Mouse (Mus musculus) heart, embryonic 13.5 days (tissue): ENCODE data around the gene 4930467E23Rik. TPM values are rescaled to one million over a fixed set of nuclear protein-coding genes. Genes with fewer than 3 reads are reported as not detected.
"Not testable (repeated sequence)": the region's sequence is repeated elsewhere in the genome, so short reads cannot be mapped to it uniquely, and the experiment has no call there.

Experiments used
- ATAC-seq: fragments of 200-750 bp; cut with Nextera tagmentation; 2 replicates; pipeline ENCODE4 v1.8.0; 2017; ENCODE audit warnings: moderate TSS enrichment; ENCODE audit not compliant: insufficient number of reproducible peaks, low FRiP score, low TSS enrichment; ENCODE audit errors: extremely low read depth
- H3K27ac ChIP-seq: fragments of 300-500 bp; sonication (generic); replicated peaks from 2 replicates; pipeline ENCODE4 v1.5.1; 2015; ENCODE audit warnings: moderate library complexity, mild to moderate bottlenecking, inconsistent platforms
- H3K27me3 ChIP-seq: fragments of 300-500 bp; sonication (generic); replicated peaks from 2 replicates; pipeline ENCODE4 v1.6.1; 2015; ENCODE audit warnings: mild to moderate bottlenecking, inconsistent platforms
- H3K36me3 ChIP-seq: fragments of 300-500 bp; sonication (generic); 2 replicates; pipeline ENCODE4 v1.6.1; 2015; ENCODE audit warnings: mild to moderate bottlenecking, inconsistent platforms
- H3K4me1 ChIP-seq: fragments of 300-500 bp; sonication (generic); 2 replicates; pipeline ENCODE4 v1.6.1; 2015; ENCODE audit warnings: inconsistent platforms
- H3K4me2 ChIP-seq: fragments of 300-500 bp; sonication (generic); 2 replicates; pipeline ENCODE4 v1.6.1; 2015; ENCODE audit warnings: inconsistent platforms, mild to moderate bottlenecking, moderate library complexity
- H3K4me3 ChIP-seq: fragments of 300-500 bp; sonication (generic); 2 replicates; pipeline ENCODE4 v1.5.1; 2015; ENCODE audit warnings: moderate library complexity, mild to moderate bottlenecking, inconsistent platforms
- H3K9ac ChIP-seq: fragments of 300-500 bp; sonication (generic); 2 replicates; pipeline ENCODE4 v1.6.1; 2015; ENCODE audit warnings: inconsistent platforms, mild to moderate bottlenecking, moderate library complexity
- H3K9me3 ChIP-seq: fragments of 300-500 bp; sonication (generic); 2 replicates; pipeline ENCODE4 v1.6.1; 2016; ENCODE audit warnings: inconsistent platforms
- WGBS: fragments of 180-500 bp; shearing (Covaris S2); methylation state at CpG from one replicate; pipeline ENCODE4 v1.1.7; 2015; ENCODE audit warnings: mixed read lengths; 5-methylcytosine and 5-hydroxymethylcytosine counted together
- polyA plus RNA-seq: library from polyadenylated mRNA; unstranded; fragments of >200 nt; fragmentation: Nextera tagmentation; extraction: Ambion mirVana; gene quantifications from 2 replicates; pipeline ENCODE4 v1.2.1, GENCODE M21; 2015

The 4930467E23Rik gene
- polyA plus RNA-seq, 1 experiment from 2014 or later, result not detected

DNA sequence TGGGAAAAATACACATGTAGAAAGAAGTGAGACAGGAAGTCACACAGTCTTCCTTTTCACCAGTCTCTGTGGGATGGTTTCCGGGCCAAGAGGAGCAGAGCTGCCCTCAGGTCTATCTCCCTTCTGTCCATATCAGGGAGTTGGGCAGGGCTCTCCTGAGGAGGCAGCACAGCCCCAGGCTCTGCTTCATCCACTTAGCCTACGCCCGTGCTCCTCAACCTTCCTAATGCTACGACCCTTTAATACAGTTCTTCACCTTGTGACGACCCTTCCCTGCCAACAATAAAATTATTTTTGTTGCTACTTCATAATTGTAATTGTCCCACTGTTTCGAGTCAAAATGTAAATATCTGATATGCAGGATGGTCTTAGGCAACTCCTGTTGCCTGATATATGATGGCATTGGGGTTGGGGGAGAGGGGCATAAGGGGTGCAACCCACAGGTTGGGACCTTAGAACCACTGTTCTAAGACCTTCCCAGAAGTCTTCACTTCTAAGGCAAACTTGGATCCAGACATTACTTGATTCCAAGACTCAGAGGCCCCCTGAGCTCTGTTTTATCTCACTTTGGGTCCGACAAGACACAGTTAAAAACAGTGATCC, 16.0 kb upstream of the 4930467E23Rik start:
- not testable (repeated sequence) for H3K27me3 ChIP-seq, H3K4me3 ChIP-seq, H3K36me3 ChIP-seq, H3K9ac ChIP-seq, H3K9me3 ChIP-seq, H3K4me2 ChIP-seq, H3K4me1 ChIP-seq, H3K27ac ChIP-seq
- WGBS, result 69% methylated on average over 7 of the region's 7 CpGs
- ATAC-seq, result peak; percentile 54; the same call in 1 of the 2 replicates

DNA sequence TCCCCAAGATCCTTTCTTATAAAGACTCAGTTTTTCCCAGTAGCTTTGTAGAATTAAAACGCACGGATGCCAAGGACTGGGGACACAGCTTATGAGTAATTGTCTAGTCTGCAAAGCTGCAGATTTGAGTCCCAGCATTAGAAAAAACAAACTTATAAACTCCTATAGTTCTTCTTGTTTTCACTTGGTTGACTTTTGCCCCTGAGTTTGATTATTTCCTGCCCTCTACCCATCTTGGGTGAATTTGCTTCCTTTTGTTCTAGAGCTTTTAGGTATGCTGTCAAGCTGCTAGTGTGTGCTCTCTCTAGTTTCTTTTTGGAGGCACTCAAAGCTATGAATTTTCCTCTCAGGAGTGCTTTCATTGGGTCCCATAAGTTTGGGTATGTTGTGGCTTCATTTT, 14.9 kb upstream of the 4930467E23Rik start:
- H3K4me1 ChIP-seq, H3K36me3 ChIP-seq, H3K27me3 ChIP-seq, H3K4me3 ChIP-seq, H3K4me2 ChIP-seq, H3K9me3 ChIP-seq, ATAC-seq, H3K9ac ChIP-seq, H3K27ac ChIP-seq: not testable (repeated sequence)
- WGBS, result 81% methylated on average over 2 of the region's 2 CpGs

GRCm38 (mm10) chr8:19715266-19715665, 14.1 kb upstream of the 4930467E23Rik start:
- H3K27me3 ChIP-seq, H3K4me1 ChIP-seq, H3K4me3 ChIP-seq, H3K9ac ChIP-seq, H3K9me3 ChIP-seq, H3K36me3 ChIP-seq, H3K4me2 ChIP-seq, H3K27ac ChIP-seq, ATAC-seq: not testable (repeated sequence)
- 70% methylated on average over 3 of the region's 3 CpGs for WGBS

DNA sequence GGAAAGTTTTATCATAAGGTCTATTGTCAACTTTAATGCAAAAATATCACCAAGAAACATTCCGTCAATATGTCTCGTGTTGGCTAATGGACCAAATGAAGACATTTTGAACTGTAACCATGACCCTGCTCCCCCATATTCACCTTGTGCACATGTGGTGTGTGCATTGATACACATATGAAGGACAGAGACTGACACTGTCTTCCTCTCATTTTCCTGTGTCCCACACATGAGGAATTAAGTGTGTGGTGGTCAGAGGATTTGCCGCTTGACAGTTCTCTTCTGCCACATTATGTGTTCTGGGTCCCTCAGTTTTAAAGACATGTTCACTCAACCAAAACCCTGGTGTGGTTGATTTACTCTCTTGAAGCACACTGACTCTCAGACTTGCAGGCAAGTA, 11.5 kb upstream of the 4930467E23Rik start:
- H3K4me2 ChIP-seq, H3K9ac ChIP-seq, H3K4me3 ChIP-seq, H3K27ac ChIP-seq, ATAC-seq, H3K4me1 ChIP-seq, H3K27me3 ChIP-seq, H3K9me3 ChIP-seq, H3K36me3 ChIP-seq: not testable (repeated sequence)
- 80% methylated on average over 3 of the region's 3 CpGs for WGBS

GRCm38 (mm10) chr8:19719513-19719912, 9.9 kb upstream of the 4930467E23Rik start:
- WGBS, result 61% methylated on average over 3 of the region's 3 CpGs
- H3K27me3 ChIP-seq, H3K4me2 ChIP-seq, H3K36me3 ChIP-seq, H3K9me3 ChIP-seq, H3K4me1 ChIP-seq, H3K9ac ChIP-seq, H3K4me3 ChIP-seq, H3K27ac ChIP-seq, ATAC-seq: not testable (repeated sequence)

DNA sequence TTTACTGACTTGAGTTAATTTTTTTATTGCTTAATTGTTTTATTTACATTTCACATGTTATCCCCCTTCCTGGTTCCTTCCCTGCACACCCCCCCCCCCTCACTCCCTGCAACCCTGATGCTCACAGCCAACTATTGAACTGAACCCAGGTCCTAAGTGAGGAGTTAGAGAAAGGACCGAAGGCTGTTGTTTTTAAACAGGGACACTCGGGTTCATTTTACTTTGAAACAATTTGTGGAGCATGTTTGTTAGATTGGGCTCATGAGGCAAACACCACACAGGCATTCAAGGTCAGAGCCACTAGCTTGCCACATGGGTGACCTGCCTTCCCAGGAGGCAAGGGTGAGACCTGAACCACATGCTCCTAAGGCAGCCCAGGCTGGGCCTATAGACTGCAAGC, 4.5 kb upstream of the 4930467E23Rik start:
- H3K27me3 ChIP-seq, H3K9me3 ChIP-seq, H3K4me3 ChIP-seq, H3K36me3 ChIP-seq, H3K9ac ChIP-seq, H3K27ac ChIP-seq, H3K4me1 ChIP-seq, ATAC-seq, H3K4me2 ChIP-seq: not testable (repeated sequence)
- WGBS, result 51% methylated on average over 2 of the region's 2 CpGs

DNA sequence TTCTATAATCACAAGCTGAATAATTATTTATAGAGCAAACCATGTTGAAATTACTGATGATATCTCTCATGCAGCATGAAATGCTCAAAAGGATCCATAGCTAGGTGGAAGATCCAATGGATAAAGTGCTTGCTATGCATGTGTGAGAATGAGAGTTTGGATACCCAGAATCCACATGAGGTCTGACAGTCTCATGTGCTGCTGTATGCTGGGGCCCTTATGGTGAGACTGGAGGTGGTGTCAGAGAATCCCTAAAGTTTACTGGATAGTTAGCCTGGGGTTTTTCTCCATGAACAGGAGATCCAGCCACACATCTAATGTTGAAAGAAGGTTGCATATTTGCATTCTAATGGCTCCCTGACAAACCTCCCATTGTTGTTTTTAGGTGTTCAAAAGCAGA, 22.4 kb downstream of the 4930467E23Rik start:
- H3K27ac ChIP-seq, H3K9ac ChIP-seq, ATAC-seq, H3K4me3 ChIP-seq, H3K27me3 ChIP-seq, H3K9me3 ChIP-seq, H3K4me2 ChIP-seq, H3K36me3 ChIP-seq, H3K4me1 ChIP-seq: not testable (repeated sequence)

- not testable (repeated sequence) for H3K4me1 ChIP-seq, H3K27ac ChIP-seq, H3K4me2 ChIP-seq, H3K27me3 ChIP-seq, H3K9ac ChIP-seq, H3K4me3 ChIP-seq, ATAC-seq, H3K9me3 ChIP-seq, H3K36me3 ChIP-seq
- WGBS, result 53% methylated on average over 3 of the region's 3 CpGs
These were observed 24.8 kb downstream of the 4930467E23Rik start for GRCm38 (mm10) chr8:19754178-19754577.

GRCm38 (mm10) chr8:19754961-19755360, 25.6 kb downstream of the 4930467E23Rik start:
- H3K27ac ChIP-seq, H3K4me2 ChIP-seq, ATAC-seq, H3K4me1 ChIP-seq, H3K9ac ChIP-seq, H3K9me3 ChIP-seq, H3K4me3 ChIP-seq, H3K27me3 ChIP-seq, H3K36me3 ChIP-seq: not testable (repeated sequence)
- WGBS, result 61% methylated on average over 3 of the region's 3 CpGs

DNA sequence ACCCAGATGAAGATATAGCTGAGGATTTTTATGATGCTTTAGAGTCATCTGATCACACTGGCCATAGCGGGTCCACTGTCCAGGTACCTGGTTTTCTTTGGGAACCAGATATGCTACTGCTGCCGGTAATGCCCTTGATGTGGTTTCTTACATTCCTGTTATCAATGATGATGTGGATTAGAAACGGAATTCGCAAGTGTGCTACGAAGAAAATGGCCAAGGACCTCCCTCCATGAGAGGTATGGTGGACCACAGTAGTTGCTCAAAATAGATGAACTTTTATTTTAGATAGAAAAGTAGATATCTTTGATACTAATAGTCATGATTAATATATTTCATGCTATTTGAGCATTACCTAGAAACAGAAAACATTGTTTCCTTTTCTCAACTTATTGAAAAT, 32.3 kb downstream of the 4930467E23Rik start:
- ATAC-seq, H3K27ac ChIP-seq, H3K9ac ChIP-seq, H3K4me1 ChIP-seq, H3K27me3 ChIP-seq, H3K4me2 ChIP-seq, H3K4me3 ChIP-seq, H3K36me3 ChIP-seq, H3K9me3 ChIP-seq: not testable (repeated sequence)
- WGBS, result 73% methylated on average over 5 of the region's 5 CpGs

DNA sequence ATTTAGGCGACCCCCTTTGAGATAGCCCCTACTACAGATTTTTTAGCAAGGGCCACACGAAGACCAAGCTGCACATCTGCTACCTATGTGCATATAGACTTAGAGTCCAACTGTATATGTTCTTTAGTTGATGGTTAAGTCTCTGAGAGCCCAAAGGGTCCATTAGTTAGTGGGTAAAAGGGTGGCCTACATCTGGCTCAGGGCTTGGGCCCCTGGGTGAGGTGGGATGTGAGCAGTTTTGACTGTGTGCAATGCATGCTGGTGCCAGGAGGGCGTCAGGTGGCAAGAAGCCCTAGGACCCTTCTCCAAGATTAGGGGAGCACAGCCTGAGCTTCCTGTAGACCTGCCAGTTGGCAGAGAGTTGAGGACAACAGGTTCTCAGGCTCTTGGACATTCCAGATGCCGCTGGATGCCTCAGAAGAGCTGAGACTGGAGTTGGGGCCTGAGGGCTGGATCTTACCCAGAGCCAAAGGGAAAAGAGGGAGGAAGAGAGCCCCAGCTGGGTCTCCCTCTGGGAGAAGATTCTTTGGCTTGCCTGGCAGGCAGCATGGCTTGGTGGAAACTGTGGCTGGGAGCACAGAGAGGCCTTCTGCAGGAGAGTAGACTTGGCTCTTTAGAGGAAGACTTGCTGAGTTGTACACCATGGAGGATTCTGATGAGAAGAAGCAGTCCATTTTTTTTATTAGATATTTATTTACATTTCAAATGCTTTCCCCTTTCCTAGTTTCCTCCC, 33.6 kb downstream of the 4930467E23Rik start:
- 54% methylated on average over 4 of the region's 4 CpGs for WGBS
- H3K4me3 ChIP-seq, H3K4me1 ChIP-seq, H3K27me3 ChIP-seq, H3K36me3 ChIP-seq, H3K27ac ChIP-seq, ATAC-seq, H3K4me2 ChIP-seq, H3K9ac ChIP-seq, H3K9me3 ChIP-seq: not testable (repeated sequence)

DNA sequence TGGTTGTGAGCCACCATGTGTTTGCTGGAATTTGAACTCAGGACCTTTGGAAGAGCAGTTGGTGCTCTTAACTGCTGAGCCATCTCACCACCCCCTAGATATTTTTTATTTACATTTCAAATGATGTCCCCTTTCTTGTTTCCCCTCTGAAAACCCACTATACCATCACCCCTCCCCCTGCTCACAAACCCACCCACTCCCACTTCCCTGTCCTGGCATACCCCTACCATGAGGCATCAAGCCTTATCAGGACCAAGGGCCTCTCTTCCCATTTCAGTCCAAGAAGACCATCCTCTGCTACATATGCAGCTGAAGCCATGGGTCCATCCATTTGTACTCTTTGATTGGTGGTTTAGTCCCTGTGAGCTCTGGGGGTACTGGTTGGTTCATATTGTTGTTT, 36.2 kb downstream of the 4930467E23Rik start:
- H3K27ac ChIP-seq, result not testable (repeated sequence)

More for the DNA sequence above, 36.2 kb downstream of the 4930467E23Rik start:
- not testable (repeated sequence) for H3K27me3 ChIP-seq, H3K4me1 ChIP-seq, H3K9me3 ChIP-seq, H3K4me2 ChIP-seq, ATAC-seq, H3K36me3 ChIP-seq, H3K9ac ChIP-seq, H3K4me3 ChIP-seq
